Mouse (Mus musculus) kidney, embryonic 16.5 days (tissue): ENCODE measurements around the gene Sh2d3c. TPM values are rescaled to one million over a fixed set of nuclear protein-coding genes. Genes with fewer than 3 reads are reported as not detected.

Experiments
- ATAC-seq: fragments of 200-750 bp; cut with Nextera tagmentation; 2 replicates; pipeline ENCODE4 v1.8.0; 2017; ENCODE audit warnings: moderate TSS enrichment; ENCODE audit not compliant: low FRiP score, low TSS enrichment
- H3K27ac ChIP-seq: fragments of 300-500 bp; sonication (generic); 2 replicates; pipeline ENCODE4 v1.5.1; 2014; ENCODE audit warnings: low read length
- H3K27me3 ChIP-seq: fragments of 300-500 bp; sonication (generic); 2 replicates; pipeline ENCODE4 v1.6.1; 2014; ENCODE audit warnings: low read length, control low read depth, mixed read lengths; ENCODE audit not compliant: insufficient read depth
- H3K36me3 ChIP-seq: fragments of 300-500 bp; sonication (generic); 2 replicates; pipeline ENCODE4 v1.6.1; 2014; ENCODE audit warnings: low read length, control low read depth, mixed read lengths; ENCODE audit not compliant: insufficient read depth
- H3K4me1 ChIP-seq: fragments of 300-500 bp; sonication (generic); 2 replicates; pipeline ENCODE4 v1.6.1; 2014; ENCODE audit warnings: low read length, control low read depth, mixed read lengths; ENCODE audit not compliant: insufficient read depth
- H3K4me2 ChIP-seq: fragments of 300-500 bp; sonication (generic); replicated peaks from 2 replicates; pipeline ENCODE4 v1.6.1; 2014; ENCODE audit warnings: low read depth, low read length
- H3K4me3 ChIP-seq: fragments of 300-500 bp; sonication (generic); 2 replicates; pipeline ENCODE4 v1.5.1; 2014; ENCODE audit warnings: mild to moderate bottlenecking, low read length
- H3K9ac ChIP-seq: fragments of 300-500 bp; sonication (generic); replicated peaks from 2 replicates; pipeline ENCODE4 v1.6.1; 2014; ENCODE audit warnings: low read length
- H3K9me3 ChIP-seq: fragments of 300-500 bp; sonication (generic); 2 replicates; pipeline ENCODE4 v1.6.1; 2016; ENCODE audit warnings: low read length, control low read depth
- WGBS: fragments of 180-500 bp; shearing (Covaris S2); extraction: QIAGEN DNeasy Blood & Tissue Kit; methylation state at CpG from one replicate; pipeline ENCODE4 v1.1.7; 2014; 5-methylcytosine and 5-hydroxymethylcytosine counted together
- polyA plus RNA-seq: library from polyadenylated mRNA; unstranded; fragments of >200 nt; fragmentation: Nextera tagmentation; extraction: Ambion mirVana; gene quantifications from 2 replicates; pipeline ENCODE4 v1.2.1, GENCODE M21; 2015

Gene Sh2d3c
- polyA plus RNA-seq, 1 experiment from 2014 or later, result 41.5 TPM

DNA sequence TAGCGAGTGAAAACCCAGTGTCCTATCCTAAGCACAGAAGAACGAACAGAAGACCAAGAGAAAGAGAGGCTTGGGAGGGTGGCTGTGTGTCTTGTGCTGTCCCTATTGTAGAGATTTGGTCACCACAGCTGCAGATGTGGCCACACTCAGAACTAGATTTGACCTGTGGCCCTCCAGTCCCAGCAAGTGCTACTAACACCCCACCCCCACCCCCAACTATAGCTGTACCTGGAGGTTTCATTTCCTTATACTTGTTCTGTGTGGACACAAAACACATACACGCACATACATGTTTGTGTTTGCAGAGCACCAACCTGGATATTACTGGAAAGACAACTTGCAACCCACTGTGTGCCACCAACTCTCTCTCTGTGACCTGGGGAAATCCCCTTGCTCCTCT, 802 bp upstream of the Sh2d3c start:
- no peak overlapping the region for H3K4me2 ChIP-seq
- no peaks in the 10 kb centered on the region for H3K27me3 ChIP-seq
- ATAC-seq, result no peak
- no peak overlapping the region for H3K4me3 ChIP-seq
- H3K9me3 ChIP-seq, result 0 out of 2 replicates have a peak, but pooled peaks cover 2% of the 10 kb centered on the region
- peak overlapping the region; percentile 19; the same call in 1 of the 2 replicates for H3K27ac ChIP-seq
- H3K9ac ChIP-seq, result no peak overlapping the region
- H3K4me1 ChIP-seq, result peaks cover 16% of the 10 kb centered on the region
- 90% methylated on average over 3 of the region's 3 CpGs for WGBS
- no peaks in the 10 kb centered on the region for H3K36me3 ChIP-seq

DNA sequence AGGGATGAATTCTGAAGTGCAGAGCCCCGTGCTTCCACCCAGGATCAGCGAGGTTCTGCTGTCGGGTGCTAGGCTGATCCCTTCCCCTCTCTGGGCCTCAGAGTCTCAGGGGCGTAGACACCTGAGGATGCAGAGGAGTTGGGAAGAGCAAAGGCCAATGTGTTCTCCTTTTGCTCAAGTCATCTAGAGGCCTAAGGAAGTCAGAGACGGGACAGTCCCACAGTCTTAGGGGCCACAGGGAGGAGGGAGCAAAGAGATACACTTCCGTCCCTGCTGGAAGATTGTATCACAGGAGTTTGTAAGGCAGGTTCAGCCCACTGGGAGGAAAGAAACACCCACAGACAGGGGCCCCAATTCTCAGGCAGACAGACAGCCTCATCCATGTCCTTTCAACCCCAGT, 1.2 kb downstream of the Sh2d3c start:
- peak overlapping the region; percentile 42 for H3K4me2 ChIP-seq
- no peak overlapping the region for H3K27ac ChIP-seq
- peak overlapping the region; percentile 8; the same call in 1 of the 2 replicates for H3K9ac ChIP-seq
- H3K4me1 ChIP-seq, result peaks cover 20% of the 10 kb centered on the region
- H3K9me3 ChIP-seq, result 0 out of 2 replicates have a peak, but pooled peaks cover under 1% of the 10 kb centered on the region
- H3K36me3 ChIP-seq, result no peaks in the 10 kb centered on the region
- H3K27me3 ChIP-seq, result no peaks in the 10 kb centered on the region
- ATAC-seq, result no peak
- WGBS, result 36% methylated on average over 6 of the region's 6 CpGs
- H3K4me3 ChIP-seq, result peak overlapping the region; percentile 19; the same call in 1 of the 2 replicates

DNA sequence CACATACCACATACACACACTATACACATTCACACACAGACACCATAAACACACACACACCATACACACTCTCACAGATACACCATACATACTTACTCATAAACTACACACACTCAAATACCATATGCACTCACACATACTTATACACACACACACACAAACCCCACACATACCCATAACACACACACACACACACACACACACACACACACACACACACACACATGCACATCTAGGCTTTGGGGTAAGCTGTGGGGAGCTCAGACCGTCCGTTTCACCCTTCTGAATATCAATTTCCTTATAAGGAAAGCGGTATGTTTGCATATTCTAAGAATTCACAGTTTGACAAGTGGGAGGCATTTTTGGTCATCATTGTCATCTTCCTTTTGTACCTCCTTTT, 1.7 kb downstream of the Sh2d3c start:
- H3K4me1 ChIP-seq, result peaks cover 22% of the 10 kb centered on the region
- peak overlapping the region; percentile 42; the same call in 1 of the 2 replicates for H3K4me2 ChIP-seq
- H3K4me3 ChIP-seq, result no peak overlapping the region
- no peak overlapping the region for H3K27ac ChIP-seq
- no peak for ATAC-seq
- H3K27me3 ChIP-seq, result no peaks in the 10 kb centered on the region
- no peaks in the 10 kb centered on the region for H3K36me3 ChIP-seq
- no peak overlapping the region for H3K9ac ChIP-seq
- no peaks in the 10 kb centered on the region for H3K9me3 ChIP-seq
- WGBS, result 73% methylated on average over 3 of the region's 3 CpGs

DNA sequence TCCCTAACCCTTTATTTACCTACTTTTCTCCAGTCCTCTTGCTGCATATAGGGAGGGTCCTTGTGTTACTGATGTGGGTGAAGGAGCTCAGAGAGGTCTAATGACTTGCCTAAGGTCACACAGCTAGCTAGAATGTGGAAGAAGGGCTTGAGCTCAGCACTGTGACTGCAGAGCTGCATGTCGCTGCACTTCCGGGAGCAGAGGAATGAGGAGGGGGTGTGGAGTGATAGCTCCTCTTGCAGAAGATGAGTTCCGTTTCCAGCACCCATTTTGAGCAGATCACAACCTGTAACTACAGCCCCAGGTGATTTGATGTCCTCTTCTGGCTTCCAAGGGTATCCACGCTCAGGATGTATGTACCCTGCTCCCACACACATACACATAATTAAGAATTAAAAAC, 3.3 kb downstream of the Sh2d3c start:
- Histone ChIP-seq H3K27me3 (no peaks in the 10 kb centered on the region), H3K27ac (no peak overlapping the region), H3K4me1 (peaks cover 22% of the 10 kb centered on the region), H3K4me3 (no peak overlapping the region), H3K9me3 (no peaks in the 10 kb centered on the region), H3K9ac (no peak overlapping the region), H3K36me3 (no peaks in the 10 kb centered on the region), H3K4me2 (no peak overlapping the region)
- 83% methylated on average over 4 of the region's 4 CpGs for WGBS
- ATAC-seq, result no peak

DNA sequence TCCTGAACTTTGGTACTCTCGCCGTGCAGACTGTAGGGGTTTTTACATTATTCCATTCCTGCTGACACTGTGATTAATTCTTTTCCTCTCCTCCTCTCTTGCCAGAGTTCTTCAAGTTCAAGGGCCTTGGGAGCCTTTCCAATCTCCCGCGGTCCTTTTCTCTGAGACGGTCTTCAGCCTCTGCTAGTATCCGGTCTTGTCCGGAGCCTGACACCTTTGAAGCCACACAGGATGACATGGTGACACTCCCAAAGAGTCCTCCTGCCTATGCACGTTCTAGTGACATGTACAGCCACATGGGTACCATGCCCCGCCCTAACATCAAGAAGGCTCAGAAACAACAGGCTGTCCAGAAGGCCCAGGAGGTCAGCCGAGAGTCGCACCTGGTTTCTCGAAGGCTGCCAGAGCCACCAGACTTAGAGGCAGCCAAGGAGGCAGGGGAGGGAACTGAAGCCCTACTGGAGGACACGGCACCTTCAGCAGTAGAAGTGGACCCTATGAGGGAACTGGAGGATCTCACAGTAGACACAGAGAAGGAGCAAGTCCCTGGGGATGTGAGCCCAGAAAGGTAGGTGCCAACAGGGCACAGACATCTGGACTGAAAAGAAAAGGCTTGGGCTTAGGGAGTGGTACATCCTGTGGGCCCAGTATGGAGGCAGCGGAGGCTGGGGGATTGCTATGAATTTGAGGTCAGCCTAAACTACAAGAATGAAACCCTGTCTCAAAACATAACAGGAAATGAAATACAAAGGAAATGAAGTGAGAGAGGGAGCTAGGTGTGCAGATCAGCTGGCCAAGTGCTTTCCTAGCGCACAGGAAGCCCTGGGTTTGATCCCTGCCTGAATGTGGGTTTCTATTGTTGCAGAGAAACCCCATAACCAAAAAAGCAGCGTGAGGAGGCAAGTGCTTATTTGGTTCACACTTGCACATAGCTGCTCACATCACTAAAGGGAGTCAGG, 4.3 kb downstream of the Sh2d3c start:
- no peak overlapping the region for H3K4me2 ChIP-seq
- WGBS, result 56% methylated on average over 16 of the region's 16 CpGs
- 0 out of 2 replicates have a peak overlapping the region, but pooled peaks have one; percentile 6 for H3K27ac ChIP-seq
- no peak overlapping the region for H3K9ac ChIP-seq
- no peak for ATAC-seq
- no peaks in the 10 kb centered on the region for H3K36me3 ChIP-seq
- H3K4me3 ChIP-seq, result no peak overlapping the region
- H3K9me3 ChIP-seq, result no peaks in the 10 kb centered on the region
- peaks cover 29% of the 10 kb centered on the region for H3K4me1 ChIP-seq
- H3K27me3 ChIP-seq, result no peaks in the 10 kb centered on the region

DNA sequence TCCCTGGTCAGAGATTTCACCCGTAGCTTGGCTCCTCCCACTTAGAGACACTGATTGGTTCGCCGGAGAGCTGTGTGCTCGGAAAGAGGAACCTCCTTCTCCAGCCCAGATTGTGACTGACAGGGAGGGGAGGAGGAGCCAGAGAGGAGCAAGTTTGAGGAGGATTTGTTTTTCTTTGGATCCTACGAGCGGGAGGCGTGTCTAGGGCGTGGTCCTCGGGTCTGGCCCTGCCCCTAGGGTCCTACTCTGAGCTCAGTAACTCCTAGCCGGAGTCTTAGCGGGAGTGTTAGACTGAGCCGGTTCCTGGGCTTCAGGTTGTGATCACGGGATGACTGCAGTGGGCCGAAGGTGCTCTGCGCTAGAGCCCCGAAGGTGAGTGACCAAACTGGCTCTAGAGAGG, 6.6 kb downstream of the Sh2d3c start:
- Histone ChIP-seq H3K9ac (peak overlapping the region; percentile 56), H3K36me3 (no peaks in the 10 kb centered on the region), H3K9me3 (no peaks in the 10 kb centered on the region), H3K4me3 (peak overlapping the region; percentile 50), H3K27ac (peak overlapping the region; percentile 48; the same call in 1 of the 2 replicates), H3K4me2 (peak overlapping the region; percentile 58), H3K4me1 (peaks cover 35% of the 10 kb centered on the region), H3K27me3 (no peaks in the 10 kb centered on the region)
- ATAC-seq, result peak; percentile 98
- WGBS, result under 1% methylated on average over 16 of the region's 16 CpGs

DNA sequence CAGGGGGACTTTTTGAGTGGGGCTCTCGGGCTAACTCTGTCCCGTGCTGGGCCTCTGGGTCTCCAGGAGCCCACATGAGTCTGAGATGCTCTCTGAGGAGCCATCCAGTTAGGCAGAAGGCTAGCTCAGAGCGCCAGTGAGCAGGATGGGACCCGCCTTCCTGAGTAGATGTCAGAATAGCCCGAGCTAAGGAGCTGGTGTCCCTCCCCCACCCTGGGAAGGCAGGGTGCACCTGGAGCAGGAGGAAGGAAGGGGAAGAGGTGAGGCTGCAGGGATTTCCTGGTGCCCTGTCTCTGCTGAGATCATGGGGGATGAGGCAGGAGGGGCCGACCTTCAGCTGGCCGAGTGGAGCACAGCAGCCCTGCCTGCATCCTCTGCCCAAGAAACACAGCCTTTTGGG, 7.6 kb downstream of the Sh2d3c start:
- H3K4me3 ChIP-seq, result peak overlapping the region; percentile 50
- WGBS, result 34% methylated on average over 7 of the region's 7 CpGs
- H3K4me2 ChIP-seq, result peak overlapping the region; percentile 58
- H3K4me1 ChIP-seq, result peaks cover 35% of the 10 kb centered on the region
- H3K27ac ChIP-seq, result peak overlapping the region; percentile 81
- no peaks in the 10 kb centered on the region for H3K27me3 ChIP-seq
- ATAC-seq, result peak; percentile 28; the same call in 1 of the 2 replicates
- H3K36me3 ChIP-seq, result no peaks in the 10 kb centered on the region
- no peaks in the 10 kb centered on the region for H3K9me3 ChIP-seq
- peak overlapping the region; percentile 56 for H3K9ac ChIP-seq

DNA sequence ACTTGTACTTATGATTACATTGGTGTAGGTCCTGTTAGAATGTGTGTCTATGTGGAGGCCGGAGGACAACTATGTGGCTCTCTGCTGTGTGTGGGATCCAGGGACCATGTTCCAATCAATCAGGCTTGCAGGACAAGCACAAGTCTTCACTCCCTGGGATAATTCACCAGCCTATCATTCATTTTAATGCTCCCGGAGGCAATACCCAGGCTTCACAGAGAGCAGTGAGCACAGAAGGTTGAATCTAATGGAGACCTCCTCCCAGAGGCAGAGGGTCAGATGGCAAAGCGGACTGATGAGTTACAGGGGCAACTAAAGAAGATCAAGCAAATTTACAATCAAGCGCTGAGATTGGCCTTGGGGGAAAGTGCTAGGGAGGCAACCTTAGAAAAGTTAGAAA, 8.7 kb downstream of the Sh2d3c start:
- Histone ChIP-seq H3K4me2 (peak overlapping the region; percentile 58), H3K9ac (0 out of 2 replicates have a peak overlapping the region, but pooled peaks have one; percentile 17), H3K27ac (peak overlapping the region; percentile 81; the same call in 1 of the 2 replicates), H3K9me3 (no peaks in the 10 kb centered on the region), H3K4me1 (peaks cover 37% of the 10 kb centered on the region), H3K4me3 (peak overlapping the region; percentile 50), H3K27me3 (no peaks in the 10 kb centered on the region), H3K36me3 (no peaks in the 10 kb centered on the region)
- 33% methylated on average over 4 of the region's 4 CpGs for WGBS
- no peak for ATAC-seq

DNA sequence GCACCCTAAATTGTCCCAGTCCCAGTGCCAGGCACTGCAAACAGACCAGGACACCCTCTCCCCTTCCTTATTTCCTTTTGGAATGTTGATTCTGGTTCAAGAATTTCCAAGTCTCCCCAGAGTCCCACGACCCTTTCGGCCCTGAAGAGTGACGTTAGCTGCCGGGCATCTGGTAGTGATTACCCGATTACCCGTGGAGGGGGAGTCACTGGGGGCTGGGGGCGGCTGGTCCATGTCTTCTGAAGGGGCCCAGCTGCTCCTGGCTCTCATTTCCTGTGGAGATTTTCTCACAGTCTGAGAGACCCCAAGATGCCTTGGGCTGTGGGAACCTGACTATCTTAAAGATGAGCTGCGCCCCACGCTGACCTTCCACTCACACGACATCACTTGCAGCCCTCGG, 10.0 kb downstream of the Sh2d3c start:
- Histone ChIP-seq H3K36me3 (no peaks in the 10 kb centered on the region), H3K4me1 (peaks cover 45% of the 10 kb centered on the region), H3K4me3 (peak overlapping the region; percentile 50), H3K4me2 (peak overlapping the region; percentile 58), H3K9me3 (no peaks in the 10 kb centered on the region), H3K27ac (peak overlapping the region; percentile 81), H3K27me3 (no peaks in the 10 kb centered on the region), H3K9ac (peak overlapping the region; percentile 25; the same call in 1 of the 2 replicates)
- 13% methylated on average over 11 of the region's 11 CpGs for WGBS
- ATAC-seq, result no peak

DNA sequence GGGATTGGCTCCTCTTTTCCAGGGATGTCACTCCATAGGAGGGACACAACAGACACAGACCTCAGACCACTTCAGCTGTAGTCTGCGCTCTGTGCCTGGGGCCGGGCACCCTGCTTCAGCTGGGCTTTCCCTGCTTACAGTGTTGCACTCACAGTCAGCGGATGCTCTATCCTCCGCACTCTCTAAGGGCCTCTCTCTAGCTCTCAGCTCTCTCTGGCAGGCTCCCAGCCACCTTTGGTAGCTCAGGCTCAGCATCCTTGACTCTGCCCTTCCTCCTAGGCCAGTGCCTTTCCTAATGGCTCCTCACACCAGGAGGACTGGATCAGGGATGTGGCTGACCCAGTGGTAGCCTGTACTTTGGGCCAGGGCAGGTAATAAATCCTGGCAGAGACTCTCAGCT, 11.1 kb downstream of the Sh2d3c start:
- H3K9ac ChIP-seq, result no peak overlapping the region
- H3K27ac ChIP-seq, result peak overlapping the region; percentile 81
- H3K9me3 ChIP-seq, result no peaks in the 10 kb centered on the region
- no peak overlapping the region; the same call in 1 of the 2 replicates for H3K4me3 ChIP-seq
- 70% methylated on average over 4 of the region's 4 CpGs for WGBS
- H3K36me3 ChIP-seq, result no peaks in the 10 kb centered on the region
- H3K27me3 ChIP-seq, result no peaks in the 10 kb centered on the region
- peaks cover 44% of the 10 kb centered on the region for H3K4me1 ChIP-seq
- ATAC-seq, result no peak
- H3K4me2 ChIP-seq, result peak overlapping the region; percentile 1; the same call in 1 of the 2 replicates
